Mouse (Mus musculus): ENCODE measurements at regions not wholly inside any gene's neighbourhood (a gene's known extent, or its start where the extent isn't known, plus 50 kb on each side); places are given as distances from the start of the nearest gene placed in this dataset.

DNA sequence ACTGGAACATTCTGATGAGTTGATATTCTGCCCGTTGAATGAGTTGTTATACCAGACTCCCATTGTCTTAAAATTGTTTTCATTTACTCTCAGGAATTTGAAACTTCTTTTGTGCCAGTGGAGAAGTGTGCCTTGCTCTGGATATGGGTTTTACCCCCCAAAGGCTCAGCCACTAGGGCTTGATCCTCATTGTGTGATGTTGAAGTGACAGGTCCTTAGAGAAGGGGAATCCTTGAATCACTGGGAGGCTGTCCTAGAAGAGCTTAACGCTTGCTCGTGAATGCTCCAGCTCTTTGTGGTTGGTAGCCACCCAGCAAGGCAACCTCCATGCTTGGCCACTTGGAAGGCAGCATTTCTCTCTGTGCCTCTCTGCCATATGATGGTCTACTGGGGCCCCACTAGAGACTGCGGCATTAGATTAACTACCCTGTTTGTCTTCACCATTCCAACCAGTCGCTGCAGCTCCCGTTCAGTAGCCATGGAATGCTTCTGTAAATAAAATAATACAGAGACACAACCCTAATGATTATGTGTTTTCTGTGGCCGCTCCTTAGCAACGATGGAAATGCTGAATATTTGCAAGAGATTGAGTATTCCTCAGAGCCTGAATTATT is 148.1 kb upstream of the Atp1b1 start:
- no peak for TF ChIP-seq POLR2A (IDR thresholded peaks at IDR 0.05; ENCODE audit: insufficient read depth, low read length)
- TF ChIP-seq CTCF (IDR thresholded peaks at IDR 0.05; ENCODE audit: low read depth, low read length) = no peak

Measured in ES-Bruce4 (cell line).